Mouse (Mus musculus) ES-Bruce4 (cell line): ENCODE data around the gene Fat3.

ENCODE experiments used
- CTCF ChIP-seq: IDR thresholded peaks from one replicate; pipeline ENCODE4 v1.8.1; 2011; ENCODE audit warnings: low read depth, low read length
- EP300 ChIP-seq: IDR thresholded peaks from 2 replicates; pipeline ENCODE4 v1.6.1; 2011; ENCODE audit warnings: low read depth, low read length; ENCODE audit not compliant: insufficient read depth
- POLR2A ChIP-seq: IDR thresholded peaks from one replicate; pipeline ENCODE4 v1.8.1; 2011; ENCODE audit warnings: low read length; ENCODE audit not compliant: insufficient read depth

DNA sequence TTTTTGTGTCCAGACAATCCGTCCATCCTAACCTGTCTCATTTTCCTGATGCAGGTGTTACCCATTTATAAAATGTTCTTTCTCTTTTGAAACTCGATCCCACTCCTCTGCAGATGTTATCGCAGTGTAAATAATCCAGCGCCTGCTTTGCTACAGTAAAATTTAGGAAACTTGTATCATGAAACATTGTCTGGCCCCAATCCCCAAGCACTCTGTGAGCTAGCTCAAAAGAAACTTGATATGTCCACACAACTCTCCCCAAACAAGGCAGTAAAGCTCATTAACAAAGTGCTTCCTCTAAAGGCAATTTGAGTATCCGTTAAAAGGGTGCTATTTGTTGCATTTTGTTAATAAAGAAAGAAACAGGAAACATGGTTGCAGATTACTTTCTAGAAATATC, 393.2 kb downstream of the Fat3 start:
- TF ChIP-seq POLR2A (no peak), CTCF (no peak), EP300 (no peak)
